Mouse (Mus musculus): Measurements from ENCODE around the gene Kif5a. TPM values are rescaled to one million over a fixed set of nuclear protein-coding genes. Genes with fewer than 3 reads are reported as not detected.
A peak's percentile ranks its signal among the peaks of the same experiment; 100 is the strongest.

Kif5a gene
- polyA plus RNA-seq, 1 experiment from 2014 or later, result 1.3 TPM

DNA sequence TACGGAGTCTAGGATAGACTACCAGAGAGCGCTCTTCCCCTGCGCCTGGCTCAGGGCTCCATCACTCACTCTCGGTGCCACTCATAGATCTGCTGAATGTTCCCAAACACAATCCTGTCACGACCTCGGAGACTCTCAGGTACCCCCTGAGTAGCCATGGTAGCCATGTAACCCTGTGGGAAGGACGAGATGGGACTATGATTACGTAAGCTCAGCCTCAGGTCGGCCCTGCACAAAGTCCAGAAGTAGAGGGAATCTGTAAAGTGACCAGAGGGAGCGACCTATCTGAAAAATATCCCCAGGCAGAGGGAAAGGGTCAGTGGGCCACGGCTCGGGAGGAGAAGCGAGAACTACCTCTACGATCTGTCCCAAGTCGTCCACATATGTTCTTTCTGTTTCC lies 77.6 kb downstream of the Kif5a start:
- peaks cover 42% of the 10 kb centered on the region for H3K4me1 ChIP-seq
- 83% methylated on average over 15 of the region's 15 CpGs for WGBS
- H3K27me3 ChIP-seq, result peaks cover 51% of the 10 kb centered on the region

GRCm38 (mm10) chr10:127185101-127185500 lies 78.0 kb downstream of the Kif5a start:
- H3K4me1 ChIP-seq, result peaks cover 42% of the 10 kb centered on the region
- no peaks in the 10 kb centered on the region for H3K9me3 ChIP-seq
- H3K4me2 ChIP-seq, result no peak overlapping the region
- no peak for ATAC-seq (ENCODE audit: borderline replicate concordance, extremely low read depth, low FRiP score, low TSS enrichment)
- peaks cover 55% of the 10 kb centered on the region for H3K27me3 ChIP-seq
- H3K9ac ChIP-seq, result no peak overlapping the region
- H3K4me3 ChIP-seq, result no peak overlapping the region
- H3K27ac ChIP-seq, result no peak overlapping the region
- peaks cover 19% of the 10 kb centered on the region; the same call in 1 of the 2 replicates for H3K36me3 ChIP-seq
- WGBS, result 67% methylated on average over 9 of the region's 9 CpGs

More for the DNA sequence above, 77.6 kb downstream of the Kif5a start:
- Histone ChIP-seq H3K9me3 (no peaks in the 10 kb centered on the region), H3K9ac (no peak overlapping the region), H3K4me3 (no peak overlapping the region), H3K27ac (no peak overlapping the region), H3K4me2 (no peak overlapping the region), H3K36me3 (peaks cover 19% of the 10 kb centered on the region; the same call in 1 of the 2 replicates)
- no peak for ATAC-seq (ENCODE audit: borderline replicate concordance, extremely low read depth, low FRiP score, low TSS enrichment)

DNA sequence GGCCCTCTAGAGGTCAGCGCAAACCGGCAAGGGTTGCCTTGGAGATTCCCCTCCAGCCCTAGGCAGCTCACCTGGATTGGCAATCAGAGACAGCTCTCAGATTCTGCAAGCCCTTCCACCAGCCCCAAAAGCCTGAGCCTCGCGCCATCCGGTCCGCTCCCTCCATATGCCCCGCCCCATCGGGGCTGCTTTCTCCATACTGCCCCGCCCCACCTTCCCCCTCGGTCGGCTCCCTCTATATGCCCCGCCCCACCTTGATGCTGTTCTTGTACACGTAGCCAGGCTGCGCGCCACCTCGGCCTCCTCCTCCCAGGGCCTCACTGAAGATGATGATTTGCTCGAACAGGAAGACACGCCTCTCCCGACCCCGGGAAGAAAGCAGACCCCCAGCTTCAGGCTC lies 79.4 kb downstream of the Kif5a start:
- Histone ChIP-seq H3K9me3 (no peaks in the 10 kb centered on the region), H3K4me3 (no peak overlapping the region), H3K9ac (no peak overlapping the region), H3K36me3 (peaks cover 19% of the 10 kb centered on the region; the same call in 1 of the 2 replicates), H3K27me3 (peaks cover 68% of the 10 kb centered on the region), H3K4me2 (peak overlapping the region; percentile 37), H3K4me1 (peaks cover 33% of the 10 kb centered on the region), H3K27ac (no peak overlapping the region)
- WGBS, result 29% methylated on average over 20 of the region's 20 CpGs
- ATAC-seq (ENCODE audit: borderline replicate concordance, extremely low read depth, low FRiP score, low TSS enrichment), result no peak

DNA sequence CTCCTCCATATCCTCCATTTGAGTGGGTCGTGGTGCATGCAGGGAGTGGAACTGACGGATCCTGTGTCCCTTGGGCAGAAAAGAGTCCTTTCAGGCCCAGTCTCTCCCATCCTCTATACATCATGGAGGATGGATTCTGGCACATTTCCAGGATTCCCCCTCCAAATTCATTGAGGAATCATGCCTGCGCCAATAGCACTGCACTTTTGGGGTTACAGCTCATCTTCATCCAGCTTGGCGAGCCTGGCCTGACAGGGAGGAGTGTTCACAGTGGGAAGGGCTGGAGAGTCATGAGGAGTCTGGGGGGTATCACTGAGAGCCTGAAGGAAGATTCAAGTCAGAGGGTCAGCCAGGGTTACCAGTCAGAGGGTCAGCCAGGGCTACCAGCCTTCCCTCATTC lies 80.5 kb downstream of the Kif5a start:
- Histone ChIP-seq H3K9me3 (no peaks in the 10 kb centered on the region), H3K9ac (no peak overlapping the region), H3K27ac (no peak overlapping the region), H3K4me2 (no peak overlapping the region), H3K4me1 (peaks cover 35% of the 10 kb centered on the region), H3K4me3 (no peak overlapping the region), H3K27me3 (peaks cover 74% of the 10 kb centered on the region), H3K36me3 (peaks cover 19% of the 10 kb centered on the region; the same call in 1 of the 2 replicates)
- WGBS, result 79% methylated on average over 4 of the region's 4 CpGs
- no peak for ATAC-seq (ENCODE audit: borderline replicate concordance, extremely low read depth, low FRiP score, low TSS enrichment)

DNA sequence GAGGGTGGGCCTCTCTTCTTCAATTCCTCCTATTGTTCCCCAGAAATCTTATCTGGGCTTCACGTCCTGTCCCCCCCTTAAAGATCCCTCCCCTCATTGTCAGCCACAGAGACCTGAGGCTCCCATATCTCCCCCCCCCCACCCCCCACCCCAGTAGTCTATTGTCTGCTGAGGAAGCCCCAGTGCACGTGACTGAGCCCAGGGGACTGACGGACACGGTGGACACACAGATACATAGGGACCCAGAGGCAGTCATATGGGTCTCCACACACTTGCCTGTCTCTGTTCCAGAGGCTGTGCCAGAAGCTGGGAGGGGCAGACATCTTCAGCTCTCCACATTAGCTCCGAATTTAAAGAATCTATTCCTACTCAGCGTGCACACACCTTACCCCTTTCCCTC lies 81.6 kb downstream of the Kif5a start:
- no peak overlapping the region for H3K4me2 ChIP-seq
- H3K27me3 ChIP-seq, result peaks cover 79% of the 10 kb centered on the region
- H3K9ac ChIP-seq, result no peak overlapping the region
- H3K9me3 ChIP-seq, result no peaks in the 10 kb centered on the region
- H3K4me1 ChIP-seq, result peaks cover 31% of the 10 kb centered on the region
- peaks cover 17% of the 10 kb centered on the region; the same call in 1 of the 2 replicates for H3K36me3 ChIP-seq
- no peak for ATAC-seq (ENCODE audit: borderline replicate concordance, extremely low read depth, low FRiP score, low TSS enrichment)
- H3K27ac ChIP-seq, result no peak overlapping the region
- WGBS, result 57% methylated on average over 6 of the region's 6 CpGs
- no peak overlapping the region for H3K4me3 ChIP-seq

GRCm38 (mm10) chr10:127180695-127181047 lies 82.5 kb downstream of the Kif5a start:
- Histone ChIP-seq H3K4me2 (peak overlapping the region; percentile 43; the same call in 1 of the 2 replicates), H3K9me3 (no peaks in the 10 kb centered on the region), H3K27ac (no peak overlapping the region), H3K36me3 (peaks cover 9% of the 10 kb centered on the region; the same call in 1 of the 2 replicates), H3K27me3 (peaks cover 88% of the 10 kb centered on the region), H3K4me3 (no peak overlapping the region; the same call in 1 of the 2 replicates), H3K9ac (no peak overlapping the region), H3K4me1 (peaks cover 31% of the 10 kb centered on the region)
- ATAC-seq (ENCODE audit: borderline replicate concordance, extremely low read depth, low FRiP score, low TSS enrichment), result no peak
- WGBS, result 40% methylated on average over 3 of the region's 3 CpGs

GRCm38 (mm10) chr10:127179871-127180694 lies 83.1 kb downstream of the Kif5a start, which contains the start of gene Slc26a10:
Slc26a10 (minus strand) TSS chr10:127180645.
- Histone ChIP-seq H3K4me1 (peaks cover 31% of the 10 kb centered on the region), H3K4me2 (peak within 1 kb of the TSS; percentile 43; the same call in 1 of the 2 replicates), H3K4me3 (peak within 1 kb of the TSS; percentile 15), H3K9ac (no peak within 1 kb of the TSS), H3K27ac (no peak within 1 kb of the TSS), H3K36me3 (peaks cover 9% of the 10 kb centered on the region; the same call in 1 of the 2 replicates), H3K9me3 (no peaks in the 10 kb centered on the region), H3K27me3 (peaks cover 91% of the 10 kb centered on the region)
- ATAC-seq (ENCODE audit: borderline replicate concordance, extremely low read depth, low FRiP score, low TSS enrichment), result no peak; the same call in 1 of the 2 replicates
- WGBS, result 2% methylated on average over 34 of the region's 34 CpGs

GRCm38 (mm10) chr10:127178286-127179027 lies 84.7 kb downstream of the Kif5a start:
- H3K9me3 ChIP-seq, result no peaks in the 10 kb centered on the region

GRCm38 (mm10) chr10:127177719-127178118 lies 85.4 kb downstream of the Kif5a start:
- Histone ChIP-seq H3K4me2 (peak overlapping the region; percentile 53), H3K9ac (no peak overlapping the region; the same call in 1 of the 2 replicates), H3K36me3 (peaks cover 2% of the 10 kb centered on the region; the same call in 1 of the 2 replicates), H3K4me3 (peak overlapping the region; percentile 18), H3K27ac (no peak overlapping the region), H3K9me3 (no peaks in the 10 kb centered on the region), H3K4me1 (peaks cover 21% of the 10 kb centered on the region), H3K27me3 (peaks cover 76% of the 10 kb centered on the region)
- peak; percentile 38; the same call in 1 of the 2 replicates for ATAC-seq (ENCODE audit: borderline replicate concordance, extremely low read depth, low FRiP score, low TSS enrichment)
- WGBS, result 1% methylated on average over 23 of the region's 23 CpGs

More at GRCm38 (mm10) chr10:127178286-127179027, 84.7 kb downstream of the Kif5a start:
- Histone ChIP-seq H3K9ac (no peak overlapping the region; the same call in 1 of the 2 replicates), H3K27ac (no peak overlapping the region), H3K27me3 (peaks cover 83% of the 10 kb centered on the region), H3K4me1 (peaks cover 24% of the 10 kb centered on the region), H3K4me3 (peak overlapping the region; percentile 18), H3K4me2 (peak overlapping the region; percentile 53), H3K36me3 (peaks cover 5% of the 10 kb centered on the region; the same call in 1 of the 2 replicates)
- WGBS, result 5% methylated on average over 41 of the region's 41 CpGs
- ATAC-seq (ENCODE audit: borderline replicate concordance, extremely low read depth, low FRiP score, low TSS enrichment), result no peak

DNA sequence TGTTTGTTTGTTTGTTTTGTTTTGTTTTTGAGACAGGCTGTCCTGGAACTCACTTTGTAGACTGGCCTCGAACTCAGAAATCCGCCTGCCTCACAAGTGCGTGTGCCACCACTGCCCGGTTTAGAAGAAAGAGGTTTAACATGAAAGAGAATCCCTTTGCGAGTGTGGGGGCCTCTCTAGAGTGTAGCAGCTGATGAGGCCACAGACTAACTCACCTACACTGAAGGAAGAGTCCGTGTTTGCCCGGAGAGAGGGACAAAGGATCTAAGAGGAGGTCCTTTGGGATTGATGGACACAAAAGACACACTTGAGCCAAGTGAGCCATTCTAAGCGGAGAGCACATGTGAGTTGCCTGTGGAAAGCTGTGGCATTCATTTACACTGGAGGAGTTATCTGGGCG lies 85.9 kb downstream of the Kif5a start:
- H3K4me2 ChIP-seq, result peak overlapping the region; percentile 53
- H3K27ac ChIP-seq, result no peak overlapping the region
- H3K9me3 ChIP-seq, result no peaks in the 10 kb centered on the region
- H3K9ac ChIP-seq, result no peak overlapping the region
- H3K4me3 ChIP-seq, result no peak overlapping the region
- no peak for ATAC-seq (ENCODE audit: borderline replicate concordance, extremely low read depth, low FRiP score, low TSS enrichment)
- H3K27me3 ChIP-seq, result peaks cover 73% of the 10 kb centered on the region
- H3K4me1 ChIP-seq, result peaks cover 21% of the 10 kb centered on the region
- 24% methylated on average over 9 of the region's 9 CpGs for WGBS
- no peaks in the 10 kb centered on the region for H3K36me3 ChIP-seq

- ATAC-seq (ENCODE audit: borderline replicate concordance, extremely low read depth, low FRiP score, low TSS enrichment), result no peak
- Histone ChIP-seq H3K27ac (no peak overlapping the region), H3K36me3 (no peaks in the 10 kb centered on the region), H3K4me1 (peaks cover 21% of the 10 kb centered on the region), H3K9me3 (no peaks in the 10 kb centered on the region), H3K9ac (no peak overlapping the region), H3K4me2 (no peak overlapping the region), H3K27me3 (peaks cover 73% of the 10 kb centered on the region), H3K4me3 (no peak overlapping the region)
- 9% methylated on average over 7 of the region's 7 CpGs for WGBS
Observed at GRCm38 (mm10) chr10:127176756-127177155, 86.4 kb downstream of the Kif5a start.

Measured in lung, embryonic 15.5 days (tissue).